Mouse (Mus musculus): ENCODE results near the gene Klc1.

DNA sequence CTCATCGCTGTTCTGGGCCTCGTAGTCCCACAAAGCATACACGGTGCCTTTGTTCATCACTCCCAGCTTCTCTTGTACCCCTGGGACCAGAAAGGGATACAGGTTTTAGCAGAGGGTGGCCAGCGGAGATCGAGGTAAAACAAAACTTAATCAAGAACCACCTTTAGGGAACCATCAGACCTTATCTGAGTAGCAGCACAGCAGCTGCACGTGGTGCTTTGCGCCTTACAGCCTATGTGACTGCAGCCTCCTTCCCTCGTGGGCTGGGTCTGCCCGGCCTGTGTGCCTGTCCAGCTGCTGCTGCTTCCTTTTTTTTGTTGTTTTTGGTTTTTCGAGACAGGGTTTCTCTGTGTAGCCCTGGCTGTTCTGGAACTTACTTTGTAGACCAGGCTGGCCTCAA, 71.7 kb downstream of the Klc1 start:
- TF ChIP-seq POLR2A (IDR thresholded peaks at IDR 0.05; ENCODE audit: low read depth, low read length) (no peak), CTCF (IDR thresholded peaks at IDR 0.05; ENCODE audit: borderline replicate concordance, insufficient read depth, low read length) (no peak)

All from embryonic fibroblast, embryonic 13.5 days (primary cell).